Mouse (Mus musculus) hindbrain, embryonic 10.5 days (tissue): ENCODE measurements around the gene Ncoa1. TPM values are rescaled to one million over a fixed set of nuclear protein-coding genes. Genes with fewer than 3 reads are reported as not detected.

Source experiments
- DNase-seq: peaks from one replicate; pipeline ENCODE4 v3.0.0-alpha.2; 2017; ENCODE audit warnings: low spot score
- H3K27ac ChIP-seq: fragments of 300-500 bp; sonication (generic); 2 replicates; pipeline ENCODE4 v1.5.1; 2016; ENCODE audit warnings: mild to moderate bottlenecking, moderate library complexity
- H3K27me3 ChIP-seq: fragments of 300-500 bp; sonication (generic); 2 replicates; pipeline ENCODE4 v1.6.1; 2016; ENCODE audit warnings: mild to moderate bottlenecking; ENCODE audit not compliant: poor library complexity, insufficient read depth, severe bottlenecking
- H3K36me3 ChIP-seq: fragments of 300-500 bp; sonication (generic); 2 replicates; pipeline ENCODE4 v1.6.1; 2016; ENCODE audit warnings: mild to moderate bottlenecking, moderate library complexity
- H3K4me1 ChIP-seq: fragments of 300-500 bp; sonication (generic); replicated peaks from 2 replicates; pipeline ENCODE4 v1.6.1; 2016; ENCODE audit warnings: mild to moderate bottlenecking
- H3K4me3 ChIP-seq: fragments of 300-500 bp; sonication (generic); 2 replicates; pipeline ENCODE4 v1.5.1; 2016; ENCODE audit warnings: mild to moderate bottlenecking, moderate library complexity
- H3K9me3 ChIP-seq: fragments of 300-500 bp; sonication (generic); 2 replicates; pipeline ENCODE4 v1.6.1; 2016; ENCODE audit warnings: mild to moderate bottlenecking, moderate library complexity
- WGBS: fragments of 180-500 bp; shearing (Covaris S2); methylation state at CpG from one replicate; pipeline ENCODE4 v1.1.7; 2016; 5-methylcytosine and 5-hydroxymethylcytosine counted together
- polyA plus RNA-seq: library from polyadenylated mRNA; unstranded; fragments of >200 nt; fragmentation: Nextera tagmentation; extraction: Ambion mirVana; gene quantifications from 2 replicates; pipeline ENCODE4 v1.2.1, GENCODE M21; 2016

The Ncoa1 gene
- 2.6 and 2.8 TPM in 2 replicates for polyA plus RNA-seq

GRCm38 (mm10) chr12:4476832-4477671, at the start of gene Ncoa1:
Gene Ncoa1 (minus strand): TSS chr12:4477182.
- Histone ChIP-seq H3K4me1 (peaks cover 22% of the 10 kb centered on the region), H3K27me3 (peaks cover 46% of the 10 kb centered on the region), H3K36me3 (no peaks in the 10 kb centered on the region), H3K9me3 (no peaks in the 10 kb centered on the region), H3K4me3 (peak within 1 kb of the TSS; percentile 88), H3K27ac (peak within 1 kb of the TSS; percentile 94)
- 2% methylated on average over 92 of the region's 98 CpGs for WGBS
- peak; percentile 83 for DNase-seq

GRCm38 (mm10) chr12:4524546-4524945, 47.6 kb upstream of the Ncoa1 start:
- no peak for DNase-seq
- Histone ChIP-seq H3K36me3 (no peaks in the 10 kb centered on the region), H3K27me3 (peaks cover 9% of the 10 kb centered on the region; the same call in 1 of the 2 replicates), H3K4me3 (no peak overlapping the region), H3K9me3 (peaks cover 3% of the 10 kb centered on the region; the same call in 1 of the 2 replicates), H3K27ac (peak overlapping the region; percentile 76; the same call in 1 of the 2 replicates), H3K4me1 (peaks cover 21% of the 10 kb centered on the region)
- 29% methylated on average over 7 of the region's 7 CpGs for WGBS

GRCm38 (mm10) chr12:4523688-4524298, 46.8 kb upstream of the Ncoa1 start:
- peaks cover 21% of the 10 kb centered on the region for H3K4me1 ChIP-seq
- peak overlapping the region; percentile 76 for H3K27ac ChIP-seq
- H3K4me3 ChIP-seq: peak overlapping the region; percentile 33; the same call in 1 of the 2 replicates
- H3K36me3 ChIP-seq: no peaks in the 10 kb centered on the region
- peaks cover 9% of the 10 kb centered on the region; the same call in 1 of the 2 replicates for H3K27me3 ChIP-seq
- DNase-seq: no peak
- WGBS: 22% methylated on average over 9 of the region's 9 CpGs
- no peaks in the 10 kb centered on the region for H3K9me3 ChIP-seq

GRCm38 (mm10) chr12:4523208-4523607, 46.2 kb upstream of the Ncoa1 start:
- Histone ChIP-seq H3K27me3 (peaks cover 9% of the 10 kb centered on the region; the same call in 1 of the 2 replicates), H3K27ac (peak overlapping the region; percentile 76), H3K9me3 (no peaks in the 10 kb centered on the region), H3K4me1 (peaks cover 21% of the 10 kb centered on the region), H3K4me3 (peak overlapping the region; percentile 33), H3K36me3 (no peaks in the 10 kb centered on the region)
- 2% methylated on average over 10 of the region's 10 CpGs for WGBS
- peak; percentile 47 for DNase-seq

- Histone ChIP-seq H3K36me3 (no peaks in the 10 kb centered on the region), H3K4me3 (no peak overlapping the region), H3K9me3 (no peaks in the 10 kb centered on the region), H3K27ac (no peak overlapping the region), H3K27me3 (peaks cover 1% of the 10 kb centered on the region; the same call in 1 of the 2 replicates), H3K4me1 (peaks cover 13% of the 10 kb centered on the region)
- DNase-seq: no peak
- WGBS: 83% methylated on average over 11 of the region's 11 CpGs
These were observed 42.0 kb upstream of the Ncoa1 start for GRCm38 (mm10) chr12:4518957-4519356.

- Histone ChIP-seq H3K4me1 (no peaks in the 10 kb centered on the region; the same call in 1 of the 2 replicates), H3K36me3 (no peaks in the 10 kb centered on the region), H3K9me3 (no peaks in the 10 kb centered on the region), H3K27ac (no peak overlapping the region), H3K27me3 (no peaks in the 10 kb centered on the region), H3K4me3 (no peak overlapping the region)
- DNase-seq: no peak
- WGBS: 67% methylated on average over 12 of the region's 12 CpGs
These were observed 32.6 kb upstream of the Ncoa1 start for GRCm38 (mm10) chr12:4509591-4510061.

GRCm38 (mm10) chr12:4508182-4508581, 31.2 kb upstream of the Ncoa1 start:
- 83% methylated on average over 1 of the region's 1 CpGs for WGBS
- H3K9me3 ChIP-seq: no peaks in the 10 kb centered on the region
- peaks cover 4% of the 10 kb centered on the region; the same call in 1 of the 2 replicates for H3K4me1 ChIP-seq
- no peaks in the 10 kb centered on the region for H3K36me3 ChIP-seq
- H3K27me3 ChIP-seq: no peaks in the 10 kb centered on the region
- no peak for DNase-seq
- H3K4me3 ChIP-seq: no peak overlapping the region
- H3K27ac ChIP-seq: no peak overlapping the region

- H3K27ac ChIP-seq: no peak overlapping the region
- no peaks in the 10 kb centered on the region for H3K36me3 ChIP-seq
- no peaks in the 10 kb centered on the region for H3K9me3 ChIP-seq
- H3K4me1 ChIP-seq: peaks cover 4% of the 10 kb centered on the region; the same call in 1 of the 2 replicates
- no peak overlapping the region for H3K4me3 ChIP-seq
- no peaks in the 10 kb centered on the region for H3K27me3 ChIP-seq
- WGBS: 25% methylated on average over 6 of the region's 6 CpGs
- DNase-seq: no peak
These were observed 30.5 kb upstream of the Ncoa1 start for GRCm38 (mm10) chr12:4507461-4507860.

GRCm38 (mm10) chr12:4506810-4507430, 29.9 kb upstream of the Ncoa1 start:
- peaks cover 4% of the 10 kb centered on the region; the same call in 1 of the 2 replicates for H3K4me1 ChIP-seq
- no peak for DNase-seq
- H3K4me3 ChIP-seq: no peak overlapping the region
- H3K36me3 ChIP-seq: no peaks in the 10 kb centered on the region
- H3K9me3 ChIP-seq: no peaks in the 10 kb centered on the region
- no peak overlapping the region for H3K27ac ChIP-seq
- 36% methylated on average over 7 of the region's 7 CpGs for WGBS
- no peaks in the 10 kb centered on the region for H3K27me3 ChIP-seq

GRCm38 (mm10) chr12:4505298-4505697, 28.3 kb upstream of the Ncoa1 start:
- Histone ChIP-seq H3K27ac (no peak overlapping the region), H3K36me3 (no peaks in the 10 kb centered on the region), H3K9me3 (no peaks in the 10 kb centered on the region), H3K4me3 (no peak overlapping the region), H3K4me1 (peaks cover 4% of the 10 kb centered on the region; the same call in 1 of the 2 replicates), H3K27me3 (no peaks in the 10 kb centered on the region)
- no peak for DNase-seq
- 86% methylated on average over 6 of the region's 6 CpGs for WGBS

GRCm38 (mm10) chr12:4503673-4504326, 26.8 kb upstream of the Ncoa1 start:
- Histone ChIP-seq H3K27me3 (no peaks in the 10 kb centered on the region), H3K27ac (no peak overlapping the region), H3K36me3 (no peaks in the 10 kb centered on the region), H3K4me1 (peaks cover 4% of the 10 kb centered on the region; the same call in 1 of the 2 replicates), H3K4me3 (no peak overlapping the region), H3K9me3 (no peaks in the 10 kb centered on the region)
- no peak for DNase-seq
- WGBS: 57% methylated on average over 2 of the region's 2 CpGs

- DNase-seq: no peak
- Histone ChIP-seq H3K9me3 (no peaks in the 10 kb centered on the region), H3K27ac (no peak overlapping the region), H3K4me3 (no peak overlapping the region), H3K36me3 (no peaks in the 10 kb centered on the region), H3K27me3 (no peaks in the 10 kb centered on the region), H3K4me1 (peaks cover 4% of the 10 kb centered on the region; the same call in 1 of the 2 replicates)
- 49% methylated on average over 3 of the region's 3 CpGs for WGBS
These were observed 24.9 kb upstream of the Ncoa1 start for GRCm38 (mm10) chr12:4501916-4502315.
